Mouse (Mus musculus) cerebral cortex, adult 2 months (tissue): Measurements from ENCODE around the gene Olfr229.

Experiments
- WGBS: fragments of 180-500 bp; shearing (Covaris S2); methylation state at CpG from one replicate; pipeline ENCODE4 v1.1.7; 2018; 5-methylcytosine and 5-hydroxymethylcytosine counted together

The Olfr229 gene

DNA sequence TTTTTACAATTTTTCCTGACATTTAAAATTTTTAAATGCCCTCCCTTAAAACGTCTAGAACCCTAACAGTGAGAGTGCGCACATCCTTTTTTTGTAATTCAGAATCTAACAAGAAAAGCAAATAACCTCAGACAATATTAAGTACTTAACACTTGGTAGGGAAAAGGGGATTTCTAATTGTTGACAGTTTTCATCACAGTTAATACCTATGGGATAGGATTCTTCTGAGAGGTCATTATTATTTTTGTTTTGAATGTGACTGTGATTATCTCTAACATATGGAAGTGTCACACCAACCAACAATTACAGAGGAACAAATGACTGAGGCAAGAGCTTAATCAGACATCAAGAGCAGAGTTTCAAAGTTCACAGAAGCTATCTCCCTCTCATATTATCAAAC is at the start of gene Olfr229:
Gene Olfr229, plus strand, starts transcription at position 301 of the 400 bp plus-strand sequence.
- WGBS = 77% methylated on average over 2 of the region's 2 CpGs

DNA sequence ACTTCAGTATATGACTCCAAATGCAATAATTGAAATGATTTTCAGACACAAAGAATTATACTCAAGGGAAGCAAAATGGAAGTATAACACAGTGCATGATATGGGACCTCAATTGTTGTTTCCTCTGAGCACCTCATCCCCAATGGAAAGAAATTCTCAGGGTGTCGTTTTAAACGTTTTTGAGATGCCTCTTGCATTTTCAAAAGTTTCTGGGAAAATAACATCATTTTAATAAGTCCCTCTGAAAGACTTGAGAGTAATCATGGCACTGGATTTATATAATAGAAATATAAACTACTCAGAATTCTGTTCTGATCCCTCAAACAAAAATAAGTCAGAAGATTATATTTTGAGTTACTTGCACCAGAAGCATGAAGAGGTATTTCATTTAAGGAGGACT is 41.0 kb upstream of the Olfr229 start, which contains the start of gene Olfr972:
Gene Olfr972, plus strand, starts transcription at position 301 of the 400 bp plus-strand sequence.
- WGBS = 66% methylated on average over 2 of the region's 2 CpGs

DNA sequence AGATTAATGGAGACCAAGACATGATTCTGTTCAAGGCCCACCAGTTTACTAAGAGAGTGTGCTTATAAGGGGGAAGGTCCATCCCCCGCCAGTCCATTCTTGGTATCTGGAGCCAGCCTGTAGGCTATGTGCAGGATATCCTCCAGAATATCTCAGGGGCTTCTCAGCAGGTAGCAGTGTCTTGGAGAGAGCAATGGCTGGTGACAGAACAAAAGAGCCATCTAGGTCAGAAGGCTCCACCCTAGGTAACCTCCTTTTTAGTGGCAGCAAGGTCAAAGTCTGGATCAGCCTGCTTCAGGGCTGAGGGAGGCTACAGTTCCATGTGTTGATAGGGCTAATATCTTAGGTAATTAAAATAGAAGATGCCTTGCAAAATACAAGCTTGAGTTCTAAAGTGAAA is 35.1 kb upstream of the Olfr229 start:
- 75% methylated on average over 1 of the region's 1 CpGs for WGBS

DNA sequence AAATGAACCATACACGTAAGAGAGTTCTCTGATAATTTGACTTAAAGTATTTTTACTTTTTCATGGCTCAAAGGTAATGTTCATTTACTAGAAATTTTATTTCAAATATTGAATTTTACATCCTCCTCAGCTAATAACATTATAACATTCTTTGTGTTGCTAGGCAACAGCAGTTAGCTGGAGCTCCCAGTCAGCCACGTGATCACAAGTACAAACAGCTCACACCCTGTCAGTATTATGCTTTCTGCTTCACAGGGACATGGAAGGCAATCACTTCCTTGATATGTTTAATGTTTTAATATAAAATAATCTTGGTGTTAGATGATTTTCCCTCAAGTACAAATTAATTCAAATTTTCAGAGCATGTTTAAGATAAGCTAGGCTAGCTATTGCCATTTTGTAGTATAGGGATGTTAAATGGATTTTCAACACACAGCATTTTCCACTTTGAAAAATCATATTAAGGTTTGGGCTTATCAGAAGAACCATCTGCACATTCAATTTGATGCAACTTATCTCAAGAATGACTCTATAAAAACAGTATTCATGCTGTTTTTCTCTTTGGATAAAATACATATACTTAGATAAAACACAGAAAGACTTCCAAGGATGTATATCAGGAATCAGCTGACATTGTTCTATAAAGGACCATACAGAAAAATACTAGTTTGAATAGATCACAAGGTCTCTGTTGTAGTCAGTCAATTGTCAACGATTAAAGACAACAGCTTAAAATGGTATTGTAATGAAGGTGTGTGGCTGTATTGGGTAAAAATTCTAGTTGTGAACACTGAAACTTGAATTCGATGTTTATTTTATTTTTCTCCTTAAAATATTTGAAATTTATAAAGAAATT is 29.4 kb upstream of the Olfr229 start:
- WGBS = no CpG with 5 or more reads among the region's 4 CpGs

DNA sequence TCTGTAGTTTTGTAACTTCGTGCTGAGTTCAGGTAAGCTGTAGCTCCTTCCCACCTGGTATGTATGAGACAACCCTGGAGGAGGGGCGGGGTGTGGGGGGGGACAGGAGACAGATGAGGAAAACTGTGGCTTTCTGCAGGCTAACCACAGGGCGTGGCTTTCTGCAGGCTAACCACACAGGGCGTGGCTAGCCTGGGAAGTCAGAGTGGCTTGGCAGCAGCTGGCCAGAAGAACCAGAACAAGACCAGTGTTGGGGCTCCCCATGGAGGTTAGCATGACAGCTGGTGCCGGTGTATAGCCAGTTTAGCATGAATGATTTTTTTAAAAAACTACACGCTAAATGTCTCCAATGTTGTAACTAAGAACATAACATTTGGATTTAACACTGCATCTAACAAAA is 2.0 kb upstream of the Olfr229 start:
- WGBS = 79% methylated on average over 6 of the region's 6 CpGs

DNA sequence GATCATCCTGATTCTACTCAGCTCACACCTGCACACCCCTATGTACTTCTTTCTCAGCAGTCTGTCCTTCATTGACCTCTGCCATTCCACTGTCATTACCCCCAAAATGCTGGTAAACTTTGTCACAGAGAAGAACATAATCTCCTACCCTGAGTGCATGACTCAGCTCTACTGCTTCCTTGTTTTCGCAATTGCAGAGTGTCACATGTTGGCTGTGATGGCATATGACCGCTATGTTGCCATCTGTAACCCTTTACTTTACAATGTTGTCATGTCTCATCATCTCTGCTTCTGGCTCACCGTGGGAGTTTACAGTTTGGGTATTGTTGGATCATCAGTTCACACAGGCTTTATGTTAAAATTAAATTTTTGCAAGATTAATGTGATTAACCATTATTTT is 2.8 kb downstream of the Olfr229 start:
- WGBS = 82% methylated on average over 3 of the region's 3 CpGs

DNA sequence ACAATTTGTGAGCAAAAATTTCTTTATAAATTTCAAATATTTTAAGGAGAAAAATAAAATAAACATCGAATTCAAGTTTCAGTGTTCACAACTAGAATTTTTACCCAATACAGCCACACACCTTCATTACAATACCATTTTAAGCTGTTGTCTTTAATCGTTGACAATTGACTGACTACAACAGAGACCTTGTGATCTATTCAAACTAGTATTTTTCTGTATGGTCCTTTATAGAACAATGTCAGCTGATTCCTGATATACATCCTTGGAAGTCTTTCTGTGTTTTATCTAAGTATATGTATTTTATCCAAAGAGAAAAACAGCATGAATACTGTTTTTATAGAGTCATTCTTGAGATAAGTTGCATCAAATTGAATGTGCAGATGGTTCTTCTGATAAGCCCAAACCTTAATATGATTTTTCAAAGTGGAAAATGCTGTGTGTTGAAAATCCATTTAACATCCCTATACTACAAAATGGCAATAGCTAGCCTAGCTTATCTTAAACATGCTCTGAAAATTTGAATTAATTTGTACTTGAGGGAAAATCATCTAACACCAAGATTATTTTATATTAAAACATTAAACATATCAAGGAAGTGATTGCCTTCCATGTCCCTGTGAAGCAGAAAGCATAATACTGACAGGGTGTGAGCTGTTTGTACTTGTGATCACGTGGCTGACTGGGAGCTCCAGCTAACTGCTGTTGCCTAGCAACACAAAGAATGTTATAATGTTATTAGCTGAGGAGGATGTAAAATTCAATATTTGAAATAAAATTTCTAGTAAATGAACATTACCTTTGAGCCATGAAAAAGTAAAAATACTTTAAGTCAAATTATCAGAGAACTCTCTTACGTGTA is 21.1 kb downstream of the Olfr229 start:
- WGBS = no CpG with 5 or more reads among the region's 4 CpGs

DNA sequence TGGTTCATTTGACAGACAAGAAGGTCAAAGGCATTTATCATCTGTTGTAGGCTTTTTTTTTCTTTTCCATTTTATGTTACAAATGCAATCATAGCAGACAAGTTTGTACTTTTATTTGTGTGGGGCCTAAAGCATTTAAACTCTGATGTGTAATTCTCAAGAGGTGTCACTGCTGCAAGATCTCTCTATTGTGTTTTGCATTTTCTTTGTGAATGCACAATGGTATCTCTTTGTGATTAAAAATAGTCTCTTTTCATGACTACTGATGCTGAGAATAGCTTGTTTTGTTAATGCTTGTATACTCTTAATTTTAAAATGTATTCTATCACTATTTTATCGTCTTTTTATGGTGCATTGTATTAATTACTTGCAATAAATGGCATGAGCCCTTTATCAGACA is 21.7 kb downstream of the Olfr229 start:
- 59% methylated on average over 1 of the region's 1 CpGs for WGBS

DNA sequence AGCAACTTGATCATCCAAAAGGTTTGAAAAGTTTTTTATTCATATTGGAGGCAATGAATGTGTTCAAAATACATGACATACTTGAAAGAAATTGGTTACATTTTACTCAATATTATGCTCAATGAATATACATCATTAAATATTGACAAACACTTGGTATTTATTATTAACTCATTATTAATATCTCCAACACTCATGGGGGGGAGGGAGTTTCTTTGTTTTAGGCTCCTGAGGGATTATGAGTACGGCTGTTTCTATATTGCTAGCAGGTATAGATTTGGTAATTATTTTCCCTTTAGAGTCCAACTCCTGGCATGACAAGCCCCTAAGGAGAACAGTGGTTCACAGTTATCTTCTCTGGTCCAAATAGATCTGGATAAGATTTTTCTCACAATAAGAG is 30.1 kb downstream of the Olfr229 start, which contains the start of gene Olfr974:
Gene Olfr974, plus strand, starts transcription at position 301 of the 400 bp plus-strand sequence.
- WGBS = 91% methylated on average over 1 of the region's 1 CpGs

DNA sequence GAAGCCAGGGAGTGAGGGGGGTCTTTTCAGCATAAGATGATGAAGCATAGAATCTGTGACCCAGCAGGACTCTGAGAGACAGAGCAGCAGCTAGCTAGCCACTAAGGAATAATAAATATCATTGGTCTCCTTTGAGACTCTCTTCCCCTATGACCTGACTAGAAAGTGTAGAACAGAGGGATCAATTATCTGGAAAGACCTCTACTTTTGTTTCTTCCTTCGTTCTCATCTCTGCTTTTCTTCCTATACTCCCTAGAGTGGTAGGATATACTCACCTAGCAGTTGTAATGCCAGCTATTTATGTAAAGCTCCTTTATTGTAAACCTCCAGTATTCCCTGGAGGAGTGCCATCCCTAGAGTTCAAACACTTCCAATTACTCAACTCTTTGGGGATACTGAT is 44.8 kb downstream of the Olfr229 start, which contains the start of gene Olfr975:
Gene Olfr975, minus strand, starts transcription at position 101 of the 400 bp plus-strand sequence.
- WGBS = 73% methylated on average over 1 of the region's 1 CpGs

DNA sequence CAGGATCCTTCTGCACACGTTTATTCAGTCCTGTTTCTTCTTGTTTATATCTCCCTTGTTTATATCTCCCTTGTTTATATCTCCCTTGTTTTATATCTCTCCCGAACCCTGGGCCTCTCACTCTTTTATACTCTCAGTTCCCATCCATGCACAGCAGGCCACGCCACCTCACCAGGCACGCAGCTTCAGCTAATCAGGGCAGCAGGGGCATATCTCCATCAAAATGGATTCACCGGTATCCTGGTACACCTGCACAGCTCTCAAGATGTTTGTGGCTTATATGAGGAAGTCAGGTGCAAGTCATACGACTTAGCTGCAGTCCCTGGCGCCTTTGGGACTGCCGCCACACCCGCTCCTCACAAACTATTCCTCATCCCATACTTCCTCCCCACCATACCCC is 53.9 kb downstream of the Olfr229 start, which contains the start of gene Olfr976:
Gene Olfr976, minus strand, starts transcription at position 101 of the 400 bp plus-strand sequence.
- WGBS = 89% methylated on average over 8 of the region's 9 CpGs
